Mouse (Mus musculus) urinary bladder, adult 2 months (tissue): ENCODE measurements around the gene Smim20. TPM values are rescaled to one million over a fixed set of nuclear protein-coding genes. Genes with fewer than 3 reads are reported as not detected.

Experiments used
- DNase-seq: peaks from one replicate; pipeline ENCODE4 v3.0.0; 2022; ENCODE audit warnings: low spot score
- polyA plus RNA-seq: library from polyadenylated mRNA; depleted of rRNA; stranded (reverse); fragments of >200 nt; gene quantifications from 2 replicates; pipeline ENCODE4 v1.2.3, GENCODE M21; 2012

Gene Smim20
- polyA plus RNA-seq, 1 experiment = 82.8 TPM

GRCm38 (mm10) chr5:53266181-53266580 is 702 bp upstream of the Smim20 start:
- DNase-seq = no peak

DNA sequence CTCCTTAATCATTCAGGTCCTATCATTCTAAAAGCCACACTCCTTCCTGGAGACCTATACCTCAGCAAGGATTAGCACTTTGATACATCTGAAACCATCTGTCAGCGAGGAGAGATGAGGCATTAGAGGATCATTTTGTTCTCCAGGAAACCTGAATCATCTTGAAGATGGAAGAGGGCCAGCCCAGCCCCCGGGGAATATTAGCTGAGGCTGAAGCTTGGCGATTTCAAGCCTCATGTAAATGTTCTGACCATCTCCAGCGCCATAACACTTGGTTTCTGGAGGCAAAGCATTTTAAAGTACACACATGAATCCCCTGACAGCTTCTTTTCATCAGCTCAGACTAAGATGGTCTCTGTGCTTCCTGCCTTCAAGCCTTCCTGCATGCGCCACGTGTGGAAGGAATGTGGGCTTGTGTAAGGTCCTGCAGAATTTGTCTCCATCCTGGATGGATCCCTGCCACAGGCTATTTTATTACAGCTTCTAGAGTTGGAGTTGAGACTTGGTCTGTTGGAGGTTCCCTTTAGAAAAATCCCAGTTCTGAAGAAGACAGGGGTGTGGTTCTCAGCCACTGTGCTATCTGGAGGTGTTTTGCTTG is 1.3 kb downstream of the Smim20 start:
- DNase-seq = no peak

DNA sequence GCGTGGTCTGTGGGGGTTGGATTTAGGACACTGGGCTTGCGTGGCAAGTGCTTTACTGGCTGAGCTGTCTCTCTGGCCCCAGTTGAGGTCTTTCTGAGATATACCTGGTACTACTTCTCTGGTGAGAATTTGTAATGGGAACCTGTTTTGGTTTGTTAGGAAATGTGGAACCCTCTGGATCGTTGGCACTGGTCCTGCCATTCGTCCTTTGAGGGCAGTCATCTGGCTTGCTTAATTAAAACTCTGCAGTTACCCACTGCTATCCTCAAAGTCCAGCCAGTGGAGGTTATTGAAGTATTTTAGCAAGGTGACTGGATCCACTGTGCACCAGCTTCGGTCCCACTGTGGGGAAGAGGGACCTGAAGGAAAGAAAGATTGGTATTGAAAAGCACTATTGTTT is 2.9 kb downstream of the Smim20 start:
- DNase-seq = no peak

GRCm38 (mm10) chr5:53270947-53271711 is 4.2 kb downstream of the Smim20 start:
- no peak for DNase-seq

GRCm38 (mm10) chr5:53272626-53273025 is 5.7 kb downstream of the Smim20 start:
- DNase-seq = no peak

- DNase-seq = no peak
Measured at GRCm38 (mm10) chr5:53273699-53274430, 7.0 kb downstream of the Smim20 start.

DNA sequence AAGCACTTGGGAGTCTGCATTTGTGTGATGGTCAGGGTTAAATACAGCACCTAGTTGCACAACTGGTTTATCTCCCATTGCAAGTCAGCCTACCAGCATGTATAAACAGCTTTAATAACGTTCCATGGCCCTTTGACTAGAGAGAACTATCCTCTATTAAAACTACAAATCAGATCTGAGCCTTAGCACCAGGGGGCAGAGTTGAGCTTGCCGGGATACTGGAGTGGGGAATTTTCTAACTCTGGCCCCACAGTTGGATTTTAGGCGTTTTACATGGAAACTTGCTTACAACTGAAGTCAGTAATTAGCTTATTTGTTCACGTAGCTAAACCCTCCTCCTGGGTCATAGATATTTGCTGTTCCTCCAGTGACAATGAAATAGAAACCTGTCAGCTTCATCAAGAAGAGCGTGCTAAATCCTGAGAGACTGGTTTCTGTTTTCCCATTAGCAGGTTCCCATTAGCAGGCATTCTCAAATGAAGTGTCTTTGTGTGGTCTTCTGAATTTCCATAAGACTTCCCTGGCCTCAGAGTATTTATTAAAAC is 8.0 kb downstream of the Smim20 start:
- DNase-seq = no peak

- no peak for DNase-seq
Measured at GRCm38 (mm10) chr5:53275376-53275775, 8.5 kb downstream of the Smim20 start.

- no peak for DNase-seq
Measured at GRCm38 (mm10) chr5:53276470-53277022, 9.7 kb downstream of the Smim20 start.

GRCm38 (mm10) chr5:53277716-53278263 is 10.9 kb downstream of the Smim20 start:
- DNase-seq = no peak

DNA sequence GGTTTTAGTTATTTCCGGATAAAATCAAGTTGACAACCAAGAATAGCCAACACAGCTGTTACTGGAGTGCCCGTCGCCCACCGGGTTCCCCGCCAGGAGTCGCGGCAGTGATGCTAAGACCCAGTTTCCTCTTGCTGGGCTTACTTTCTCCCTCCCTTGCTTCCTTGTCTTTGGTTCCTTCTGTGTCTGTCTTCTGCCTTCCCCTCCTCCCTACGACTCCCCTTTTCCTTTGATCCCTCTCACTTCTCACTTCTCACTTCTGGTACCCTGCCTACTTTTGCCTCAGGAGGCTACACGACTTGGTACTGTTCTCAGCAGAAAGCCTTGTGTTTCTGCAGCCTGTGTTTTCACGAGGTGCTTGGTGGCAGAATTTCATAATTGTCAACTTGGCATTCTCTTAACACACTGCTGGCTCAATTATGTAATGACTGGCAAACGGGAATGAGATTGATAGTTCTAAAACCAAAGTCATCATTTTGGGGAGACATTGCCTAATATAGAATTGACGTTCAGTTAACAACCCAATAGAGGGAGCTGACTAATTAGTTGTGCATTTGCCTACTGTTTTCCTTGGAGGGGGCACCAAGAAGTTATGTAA is 12.4 kb downstream of the Smim20 start:
- no peak for DNase-seq

- DNase-seq = no peak
Measured at GRCm38 (mm10) chr5:53282487-53282886, 15.6 kb downstream of the Smim20 start.

DNA sequence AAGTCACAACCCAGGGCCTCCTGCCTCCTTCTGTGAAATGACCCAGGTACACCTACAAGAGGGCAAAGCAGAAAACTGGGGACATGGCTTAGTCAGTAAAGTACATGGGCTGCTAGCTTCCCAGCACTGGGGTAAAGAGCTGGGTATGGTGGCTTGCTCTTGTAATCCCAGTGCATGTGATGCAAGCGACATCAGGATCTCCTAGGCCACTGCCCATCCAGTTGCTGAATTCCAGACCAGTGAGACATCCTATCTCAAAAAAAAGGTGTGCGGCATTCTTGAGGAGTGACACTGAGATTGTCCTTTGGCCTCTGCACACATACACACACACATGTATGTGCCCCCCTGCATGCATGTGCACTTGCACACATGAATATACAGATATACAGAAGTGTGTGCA is 19.5 kb downstream of the Smim20 start:
- no peak for DNase-seq

DNA sequence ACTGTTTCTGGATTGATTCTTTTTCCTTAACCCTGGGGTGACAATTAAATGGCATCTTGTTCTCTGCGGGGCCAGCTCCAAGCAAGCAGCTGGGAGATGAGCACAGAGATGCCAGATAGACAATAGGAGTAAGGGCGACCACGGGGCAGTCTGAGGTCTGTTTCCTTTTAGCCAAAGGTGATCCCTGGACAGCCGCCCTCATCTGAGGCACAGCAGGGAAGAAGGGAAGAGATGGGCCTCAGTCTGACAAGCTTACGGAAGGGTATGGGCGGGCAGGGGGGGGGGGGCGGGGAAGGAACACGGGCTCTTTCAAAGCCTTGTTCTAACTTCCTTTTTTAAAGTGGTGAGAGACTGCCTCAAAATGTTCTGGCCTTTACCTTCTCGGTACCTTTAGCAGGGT is 22.6 kb downstream of the Smim20 start:
- no peak for DNase-seq

- DNase-seq = no peak
Measured at GRCm38 (mm10) chr5:53294627-53295026, 27.7 kb downstream of the Smim20 start.

- no peak for DNase-seq
Measured at GRCm38 (mm10) chr5:53296961-53297360, 30.1 kb downstream of the Smim20 start.

DNA sequence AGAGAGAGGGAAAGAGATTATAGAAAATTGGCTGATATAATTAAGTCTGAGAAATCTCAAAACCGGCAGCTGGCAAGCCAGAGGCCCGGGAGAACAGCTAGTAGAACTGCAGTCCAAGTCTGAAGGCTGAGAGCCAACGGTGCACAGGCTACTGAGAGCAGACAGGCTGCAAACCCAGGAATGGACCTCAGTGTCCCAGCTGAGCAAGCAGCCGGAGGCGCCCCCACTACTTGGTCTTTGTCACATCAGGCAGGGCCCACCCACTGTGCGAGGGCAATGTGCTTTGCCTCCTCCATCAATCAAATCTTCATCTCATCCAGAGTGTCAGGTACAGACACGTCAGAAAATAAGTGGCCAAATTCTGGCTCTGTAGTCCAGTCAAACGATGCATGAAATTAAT is 34.6 kb downstream of the Smim20 start:
- no peak for DNase-seq

DNA sequence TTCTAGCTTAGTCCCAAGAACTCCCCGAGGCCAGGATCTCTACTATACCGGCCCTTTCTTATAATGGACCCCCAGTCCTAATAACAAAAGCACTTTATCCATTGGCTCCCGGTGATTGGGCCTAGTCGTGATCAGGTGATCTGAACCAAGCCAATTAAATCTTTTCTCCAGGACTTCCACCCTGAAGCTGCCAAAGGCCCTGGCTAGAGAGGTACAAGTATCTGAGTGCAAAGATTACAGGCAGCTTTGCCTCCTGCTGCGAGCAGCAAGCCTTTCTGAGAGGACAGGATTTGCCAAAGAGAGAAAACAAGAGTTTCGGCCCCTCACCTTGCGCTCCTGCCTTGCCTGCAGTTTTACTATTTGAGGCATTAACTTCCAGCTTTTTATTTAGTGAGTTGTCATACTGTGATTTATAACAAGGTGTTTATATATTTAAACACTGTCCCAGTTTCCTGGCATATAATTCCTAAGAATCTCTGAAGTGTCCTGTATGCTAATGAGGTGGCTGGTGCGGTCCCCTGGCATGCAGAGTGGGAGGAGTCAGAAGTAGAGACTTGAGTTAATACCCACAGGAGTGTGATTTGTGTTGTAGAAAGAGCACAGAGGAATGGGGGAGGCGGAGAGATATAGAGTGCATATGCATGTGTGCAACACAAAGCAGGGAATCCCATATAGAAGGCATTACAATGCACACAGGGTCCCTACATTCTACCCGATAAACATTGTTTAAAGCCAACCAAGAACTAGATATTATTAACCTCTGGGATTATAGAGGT is 36.2 kb downstream of the Smim20 start:
- DNase-seq = no peak

DNA sequence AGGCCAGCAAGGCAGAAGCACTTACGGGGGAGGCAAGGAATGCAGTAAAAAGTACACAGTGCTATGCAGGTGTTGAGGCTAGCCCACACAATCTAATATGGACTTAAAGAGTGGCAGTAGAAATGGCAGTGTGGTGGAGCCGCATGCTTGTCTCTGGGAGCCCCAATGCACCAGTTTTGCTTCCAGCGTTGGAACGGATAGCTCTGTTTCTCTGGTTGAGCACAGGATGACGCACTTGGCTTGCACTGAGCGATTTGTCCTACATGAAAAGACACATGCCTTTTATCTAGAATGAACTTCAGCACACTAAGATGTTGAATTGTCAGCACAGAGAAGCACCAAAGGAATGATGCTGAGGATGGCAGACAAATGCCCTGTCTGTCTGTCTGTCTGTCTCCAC is 37.1 kb downstream of the Smim20 start:
- DNase-seq = no peak

DNA sequence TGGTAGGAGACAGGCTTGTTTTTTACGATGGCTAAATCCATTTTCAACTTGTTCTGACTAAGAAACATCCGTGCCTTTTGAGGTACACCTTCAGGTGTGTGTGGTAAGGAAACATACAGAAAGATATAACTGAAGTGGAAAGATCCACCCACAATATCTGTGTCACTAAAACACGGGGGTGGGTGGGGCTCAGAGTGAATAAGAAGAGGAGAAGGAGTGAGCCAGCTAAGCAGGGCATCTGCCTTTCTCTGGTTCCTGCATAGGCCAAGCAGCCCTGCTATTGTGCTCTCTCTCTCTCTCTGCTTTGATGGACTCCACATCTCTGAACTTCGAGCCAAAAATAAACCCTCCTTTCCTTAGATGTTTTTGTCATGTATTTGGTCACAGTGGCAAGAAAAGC is 38.1 kb downstream of the Smim20 start:
- DNase-seq = no peak

DNA sequence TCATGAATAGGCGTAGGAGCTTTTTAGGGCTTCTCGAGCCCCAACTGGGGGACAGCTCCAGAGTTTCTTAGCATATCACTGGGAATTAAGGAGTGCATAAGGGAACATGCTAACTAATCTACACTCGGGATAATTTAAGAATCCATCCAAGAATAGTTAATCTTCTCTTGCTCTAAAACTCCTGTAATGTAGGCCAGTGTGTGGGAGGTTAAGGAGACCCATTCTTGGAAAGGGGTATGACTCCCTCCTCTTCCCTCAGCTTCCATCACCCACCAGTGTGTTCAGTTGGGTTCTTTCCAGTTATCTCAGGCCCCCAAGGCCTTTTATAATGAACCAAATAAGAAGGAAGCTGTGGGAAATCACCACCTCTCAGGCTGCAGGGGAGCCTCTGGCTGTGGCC is 40.0 kb downstream of the Smim20 start:
- no peak for DNase-seq
